Comparison of ENCODE assay signal across 10 mouse cellular contexts in the genomic region with DNA sequence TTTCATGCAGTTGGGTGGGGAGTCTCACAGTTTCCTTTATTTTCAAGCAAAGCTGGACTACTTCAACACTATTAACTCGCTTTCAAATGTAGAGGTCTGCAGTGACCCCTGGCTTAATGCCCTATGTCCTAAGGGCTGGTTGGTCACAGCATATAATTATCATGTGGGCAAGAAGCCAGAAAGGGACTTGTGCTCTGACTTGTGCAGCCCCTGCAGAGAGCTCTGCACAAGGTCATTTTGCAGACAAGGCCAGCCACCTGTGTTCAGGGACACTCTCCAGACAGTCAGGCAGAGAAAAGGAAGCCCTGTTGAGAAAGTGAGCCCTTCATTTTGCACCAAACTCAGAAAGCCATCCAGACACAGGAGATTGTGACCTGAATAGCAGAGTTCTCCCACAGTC.
DNase-seq lines count a peak whose midpoint lies in the region; ATAC-seq and TF ChIP-seq lines count a peak whose summit lies in the region.
"Had no signal": no experiment of that assay in that cellular context is flagged by ENCODE, and none has a peak within 500 bp of the region (broad histone marks: within the 10 kb centered on the region; RNA-seq: fewer than 3 reads in every experiment).

No protein-coding gene starts in this region.

- H3K9me3 ChIP-seq in heart, embryonic 16.5 days (replicated peaks; ENCODE audit: control insufficient read depth, low read length), result no peaks in the 10 kb centered on the region
- H3K9me3 ChIP-seq: forebrain, embryonic 13.5 days; liver, embryonic 13.5 days had no signal

- intact Hi-C loops in heart, postnatal 25 days (cut with DNase I), result loop anchor here (2.0 to 5.0 kb wide), 4 partner anchors 38 to 133 kb away; no protein-coding TSS in a partner anchor

- ATAC-seq in heart, embryonic 16.5 days (replicated peaks; ENCODE audit: extremely low read depth, insufficient read depth, low FRiP score), result peak; percentile 39; the same call in 1 of the 2 replicates
- ATAC-seq: forebrain, embryonic 13.5 days had no signal

- H3K4me1 ChIP-seq in heart, embryonic 16.5 days (ENCODE audit: control insufficient read depth, insufficient read depth, low read length), result peaks cover 8% of the 10 kb centered on the region
- peaks cover 12% of the 10 kb centered on the region for H3K4me1 ChIP-seq in spleen, adult 2 months (ENCODE audit: control insufficient read depth, insufficient read depth, insufficient read length)
- H3K4me1 ChIP-seq: forebrain, embryonic 13.5 days; liver, embryonic 13.5 days had no signal

- no peak for TF ChIP-seq CTCF in spleen, adult 2 months (IDR thresholded peaks at IDR 0.05; ENCODE audit: extremely low read depth, insufficient read depth, insufficient read length, insufficient replicate concordance)

- H3K27ac ChIP-seq in heart, embryonic 16.5 days (ENCODE audit: low read length), result peak overlapping the region; percentile 57
- peak overlapping the region; percentile 4; the same call in 1 of the 2 replicates for H3K27ac ChIP-seq in spleen, adult 2 months (ENCODE audit: insufficient read depth, low read length)
- H3K27ac ChIP-seq: forebrain, embryonic 13.5 days; liver, embryonic 13.5 days had no signal

- H3K4me3 ChIP-seq in heart, embryonic 16.5 days (ENCODE audit: low read length), result no peak overlapping the region
- H3K4me3 ChIP-seq in spleen, adult 2 months (ENCODE audit: extremely low read depth, insufficient read depth, insufficient read length), result no peak overlapping the region
- H3K4me3 ChIP-seq: forebrain, embryonic 13.5 days; liver, embryonic 13.5 days had no signal

- no peaks in the 10 kb centered on the region for H3K36me3 ChIP-seq in heart, embryonic 16.5 days (ENCODE audit: control insufficient read depth, insufficient read depth)
- no peaks in the 10 kb centered on the region for H3K36me3 ChIP-seq in spleen, adult 2 months (ENCODE audit: control insufficient read depth, insufficient read depth, low read length)
- H3K36me3 ChIP-seq: liver, embryonic 13.5 days had no signal

- H3K9ac ChIP-seq in heart, embryonic 16.5 days (ENCODE audit: low read length), result no peak overlapping the region
- H3K9ac ChIP-seq: forebrain, embryonic 13.5 days; liver, embryonic 13.5 days had no signal

- H3K27me3 ChIP-seq in heart, embryonic 16.5 days (ENCODE audit: control insufficient read depth, insufficient read depth, low read length), result no peaks in the 10 kb centered on the region
- H3K27me3 ChIP-seq in spleen, adult 2 months (ENCODE audit: control insufficient read depth, insufficient read depth, low read length), result no peaks in the 10 kb centered on the region
- H3K27me3 ChIP-seq: forebrain, embryonic 13.5 days; liver, embryonic 13.5 days had no signal

- no peak for DNase-seq in heart, postnatal 25 days (ENCODE audit: low spot score)
- no peak for DNase-seq in spleen, adult 2 months (ENCODE audit: low read depth in 1 of 2, low spot score in 2 of 2)
- no peak for DNase-seq in spleen, postnatal 10 days (ENCODE audit: low spot score in 2 of 2)
- DNase-seq in kidney, adult 18-20 months, result peak; percentile 66
- DNase-seq in ovary, postnatal 36 days (ENCODE audit: low spot score), result peak; percentile 55
- no peak for DNase-seq in layer of hippocampus, postnatal 14 days (ENCODE audit: low spot score in 2 of 2)
- no peak for DNase-seq in spleen, adult 18-20 months
- DNase-seq: liver, embryonic 13.5 days had no signal

- no peak for TF ChIP-seq POLR2A in spleen, adult 2 months (IDR thresholded peaks at IDR 0.05; ENCODE audit: low read depth, low read length)

- 18% methylated on average over 1 of the region's 1 CpGs for WGBS in heart, embryonic 16.5 days
- 82% methylated on average over 1 of the region's 1 CpGs for WGBS in spleen, adult 2 months

- no peak overlapping the region for H3K4me2 ChIP-seq in heart, embryonic 16.5 days (ENCODE audit: low read depth, low read length)
- H3K4me2 ChIP-seq: forebrain, embryonic 13.5 days; liver, embryonic 13.5 days had no signal

Comparison
In these comparisons a context has a peak if more than half of its experiments do, and no peak if none do; other contexts are left out.
1. DNase-seq: peak in kidney, adult 18-20 months (single experiment) and ovary, postnatal 36 days (single experiment); none in heart, postnatal 25 days (single experiment), spleen, adult 2 months (0 of 2), spleen, postnatal 10 days (0 of 2), layer of hippocampus, postnatal 14 days (0 of 2) and spleen, adult 18-20 months (0 of 2).